Mouse (Mus musculus) kidney, postnatal 14 days (tissue): ENCODE results near the gene Pih1d2.

ENCODE experiments used
- DNase-seq: peaks from one replicate; pipeline ENCODE4 v3.0.0; 2022; ENCODE audit warnings: mixed read lengths

Pih1d2 gene

GRCm38 (mm10) chr9:50616766-50617603 is at the start of gene Pih1d2, which contains the start of gene Nkapd1:
TSS of gene Pih1d2 (plus strand) at chr9:50617321.
TSS of gene Nkapd1 (minus strand) at chr9:50617464.
- peak; percentile 92 for DNase-seq

- no peak for DNase-seq
Observed at GRCm38 (mm10) chr9:50567372-50567771, 49.7 kb upstream of the Pih1d2 start.

- DNase-seq = no peak
Observed at GRCm38 (mm10) chr9:50567881-50568280, 49.2 kb upstream of the Pih1d2 start.

- no peak for DNase-seq
Observed at GRCm38 (mm10) chr9:50569599-50570525, 47.3 kb upstream of the Pih1d2 start.

- DNase-seq = no peak
Observed at GRCm38 (mm10) chr9:50580370-50580769, 36.8 kb upstream of the Pih1d2 start.

GRCm38 (mm10) chr9:50585145-50585818 is 31.8 kb upstream of the Pih1d2 start:
- DNase-seq = peak; percentile 81

GRCm38 (mm10) chr9:50586955-50587354 is 30.2 kb upstream of the Pih1d2 start:
- no peak for DNase-seq

- DNase-seq = no peak
Observed at GRCm38 (mm10) chr9:50590856-50591518, 26.1 kb upstream of the Pih1d2 start.

GRCm38 (mm10) chr9:50592955-50593354 is 24.2 kb upstream of the Pih1d2 start:
- DNase-seq = no peak

GRCm38 (mm10) chr9:50593544-50593943 is 23.6 kb upstream of the Pih1d2 start:
- peak; percentile 33 for DNase-seq

GRCm38 (mm10) chr9:50594794-50595417 is 22.2 kb upstream of the Pih1d2 start:
- peak; percentile 52 for DNase-seq

GRCm38 (mm10) chr9:50596973-50597372 is 20.1 kb upstream of the Pih1d2 start:
- DNase-seq = no peak

GRCm38 (mm10) chr9:50601536-50601935 is 15.6 kb upstream of the Pih1d2 start:
- no peak for DNase-seq

- peak; percentile 10 for DNase-seq
Observed at GRCm38 (mm10) chr9:50602055-50602845, 14.9 kb upstream of the Pih1d2 start.

- DNase-seq = peak; percentile 96
Observed at GRCm38 (mm10) chr9:50603189-50603997, 13.7 kb upstream of the Pih1d2 start, which contains the start of the genes Sdhd and Timm8b. TSS of gene Sdhd (minus strand) at chr9:50603812. TSS of gene Timm8b (plus strand) at chr9:50603910.

- DNase-seq = no peak
Observed at GRCm38 (mm10) chr9:50603998-50604324, 13.2 kb upstream of the Pih1d2 start.

GRCm38 (mm10) chr9:50604338-50604737 is 12.8 kb upstream of the Pih1d2 start:
- no peak for DNase-seq

GRCm38 (mm10) chr9:50612115-50612514 is 5.0 kb upstream of the Pih1d2 start:
- no peak for DNase-seq

- DNase-seq = no peak
Observed at GRCm38 (mm10) chr9:50616161-50616560, 960 bp upstream of the Pih1d2 start.

- no peak for DNase-seq
Observed at GRCm38 (mm10) chr9:50617794-50618330, 741 bp downstream of the Pih1d2 start.
